Mouse (Mus musculus): ENCODE data around the gene Zbed3.

- TF ChIP-seq CTCF (IDR thresholded peaks at IDR 0.05; ENCODE audit: extremely low read depth, insufficient read depth, low read length) (peak; percentile 80), POLR2A (IDR thresholded peaks at IDR 0.05; ENCODE audit: extremely low read depth, insufficient read depth, low read length) (no peak)
Measured at GRCm38 (mm10) chr13:95347018-95347696, 23.7 kb downstream of the Zbed3 start.
